Mouse (Mus musculus) pancreas, adult 10 weeks (tissue): Measurements from ENCODE around the gene Mttp. TPM values are rescaled to one million over a fixed set of nuclear protein-coding genes. Genes with fewer than 3 reads are reported as not detected.

Source experiments
- polyA plus RNA-seq: library from polyadenylated mRNA; stranded (reverse); fragments of 350-450 nt; fragmentation: Illumina TruSeq; extraction: RNeasy Lipid Tissue Mini Kit (QIAGEN cat#74804); gene quantifications from one replicate; pipeline ENCODE4 v1.2.3, GENCODE M21; 2015; ENCODE audit warnings: low read depth, low replicate concordance; ENCODE audit not compliant: insufficient read depth

The Mttp gene
- 0.83 TPM for polyA plus RNA-seq

GRCm38 (mm10) chr3:138144642-138145171 lies at the start of gene Mttp:
TSS of gene Mttp (minus strand) at chr3:138144968.

GRCm38 (mm10) chr3:138193683-138194302 lies 49.0 kb upstream of the Mttp start, which contains the start of gene 4930579F01Rik:
TSS of gene 4930579F01Rik (minus strand) at chr3:138193825.

GRCm38 (mm10) chr3:138143315-138144059 lies 1.3 kb downstream of the Mttp start, which contains the start of gene Trmt10a:
TSS of gene Trmt10a (plus strand) at chr3:138143448.

GRCm38 (mm10) chr3:138067288-138067687 lies 77.5 kb downstream of the Mttp start, which contains the start of gene Gm5105:
TSS of gene Gm5105 (minus strand) at chr3:138067388.

GRCm38 (mm10) chr3:138064732-138065645 lies 79.8 kb downstream of the Mttp start, which contains the start of gene 1110002E22Rik:
TSS of gene 1110002E22Rik (plus strand) at chr3:138065052.

Other genes with a start within 250 kb of the Mttp start
- 21.6 TPM for gene Lamtor3, start 226.5 kb downstream of the Mttp start, polyA plus RNA-seq
- 2.8 TPM for gene Dapp1, start 163.4 kb downstream of the Mttp start, polyA plus RNA-seq
- gene 1110002E22Rik, start 79.9 kb downstream of the Mttp start, polyA plus RNA-seq: not detected
- gene Gm5105, start 77.6 kb downstream of the Mttp start, polyA plus RNA-seq: not detected
- 1.2 TPM for gene Trmt10a, start 1.5 kb downstream of the Mttp start, polyA plus RNA-seq
- not detected for gene 4930579F01Rik, start 48.9 kb upstream of the Mttp start, polyA plus RNA-seq
- not detected for gene Adh7, start 72.8 kb upstream of the Mttp start, polyA plus RNA-seq
- 22.1 TPM for gene Adh1, start 116.0 kb upstream of the Mttp start, polyA plus RNA-seq
- not detected for gene Adh6a, start 168.3 kb upstream of the Mttp start, polyA plus RNA-seq
- not detected for gene Adh6b, start 196.8 kb upstream of the Mttp start, polyA plus RNA-seq